Mouse (Mus musculus): Measurements from ENCODE around the gene Lamc1. TPM values are rescaled to one million over a fixed set of nuclear protein-coding genes. Genes with fewer than 3 reads are reported as not detected.

The Lamc1 gene
- polyA plus RNA-seq, 1 experiment, result 22.8 TPM

- H3K4me3 ChIP-seq (ENCODE audit: low read depth, low read length), result no peak overlapping the region
- WGBS, result 83% methylated on average over 9 of the region's 9 CpGs
- peaks cover 8% of the 10 kb centered on the region; the same call in 1 of the 2 replicates for H3K36me3 ChIP-seq (ENCODE audit: control insufficient read depth, insufficient read depth, low read length)
- no peak overlapping the region for H3K27ac ChIP-seq (ENCODE audit: insufficient read depth, low read depth, low read length)
- TF ChIP-seq CTCF (IDR thresholded peaks at IDR 0.05; ENCODE audit: extremely low read depth, insufficient read length, insufficient replicate concordance, low read depth, low read length), result no peak
- TF ChIP-seq POLR2A (IDR thresholded peaks at IDR 0.05; ENCODE audit: low read depth, low read length), result no peak
- H3K4me1 ChIP-seq (ENCODE audit: control insufficient read depth, insufficient read depth, insufficient read length, low read length), result peaks cover 4% of the 10 kb centered on the region; the same call in 1 of the 2 replicates
- H3K27me3 ChIP-seq (ENCODE audit: control insufficient read depth, insufficient read depth, low read length), result no peaks in the 10 kb centered on the region
Observed at GRCm38 (mm10) chr1:153231681-153232080, 100.9 kb downstream of the Lamc1 start.

GRCm38 (mm10) chr1:153227916-153228315 is 104.7 kb downstream of the Lamc1 start:
- no peak for TF ChIP-seq POLR2A (IDR thresholded peaks at IDR 0.05; ENCODE audit: low read depth, low read length)
- no peak for TF ChIP-seq CTCF (IDR thresholded peaks at IDR 0.05; ENCODE audit: extremely low read depth, insufficient read length, insufficient replicate concordance, low read depth, low read length)
- 42% methylated on average over 4 of the region's 4 CpGs for WGBS
- peaks cover 11% of the 10 kb centered on the region; the same call in 1 of the 2 replicates for H3K36me3 ChIP-seq (ENCODE audit: control insufficient read depth, insufficient read depth, low read length)

DNA sequence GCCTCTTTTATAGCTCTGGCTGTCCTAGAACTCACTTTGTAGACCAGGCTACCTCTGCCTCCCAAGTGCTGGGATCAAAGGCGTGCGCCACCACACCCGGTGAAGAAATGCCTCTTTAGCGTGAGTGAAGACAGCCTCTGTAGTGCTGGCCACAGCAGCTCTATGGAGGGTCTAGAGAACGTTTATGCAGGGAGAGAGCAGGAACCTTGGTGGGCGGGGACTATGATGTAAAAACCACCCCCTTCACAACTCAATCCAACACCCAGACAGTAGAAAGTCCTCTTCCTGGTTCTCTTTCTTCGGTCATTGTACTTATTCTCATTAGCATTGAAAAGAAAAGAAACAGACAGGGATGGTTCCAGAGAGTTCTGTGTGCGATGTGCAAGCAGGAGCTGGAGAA is 105.5 kb downstream of the Lamc1 start:
- Histone ChIP-seq H3K27me3 (ENCODE audit: control insufficient read depth, insufficient read depth, low read length) (no peaks in the 10 kb centered on the region), H3K27ac (ENCODE audit: insufficient read depth, low read depth, low read length) (no peak overlapping the region), H3K4me1 (ENCODE audit: control insufficient read depth, insufficient read depth, insufficient read length, low read length) (no peaks in the 10 kb centered on the region), H3K36me3 (ENCODE audit: control insufficient read depth, insufficient read depth, low read length) (peaks cover 11% of the 10 kb centered on the region; the same call in 1 of the 2 replicates), H3K4me3 (ENCODE audit: low read depth, low read length) (no peak overlapping the region)
- no peak for TF ChIP-seq CTCF (IDR thresholded peaks at IDR 0.05; ENCODE audit: extremely low read depth, insufficient read length, insufficient replicate concordance, low read depth, low read length)
- no peak for TF ChIP-seq POLR2A (IDR thresholded peaks at IDR 0.05; ENCODE audit: low read depth, low read length)
- WGBS, result 83% methylated on average over 8 of the region's 8 CpGs

More at GRCm38 (mm10) chr1:153227916-153228315, 104.7 kb downstream of the Lamc1 start:
- Histone ChIP-seq H3K4me3 (ENCODE audit: low read depth, low read length) (no peak overlapping the region), H3K27me3 (ENCODE audit: control insufficient read depth, insufficient read depth, low read length) (no peaks in the 10 kb centered on the region), H3K27ac (ENCODE audit: insufficient read depth, low read depth, low read length) (no peak overlapping the region), H3K4me1 (ENCODE audit: control insufficient read depth, insufficient read depth, insufficient read length, low read length) (no peaks in the 10 kb centered on the region)

DNA sequence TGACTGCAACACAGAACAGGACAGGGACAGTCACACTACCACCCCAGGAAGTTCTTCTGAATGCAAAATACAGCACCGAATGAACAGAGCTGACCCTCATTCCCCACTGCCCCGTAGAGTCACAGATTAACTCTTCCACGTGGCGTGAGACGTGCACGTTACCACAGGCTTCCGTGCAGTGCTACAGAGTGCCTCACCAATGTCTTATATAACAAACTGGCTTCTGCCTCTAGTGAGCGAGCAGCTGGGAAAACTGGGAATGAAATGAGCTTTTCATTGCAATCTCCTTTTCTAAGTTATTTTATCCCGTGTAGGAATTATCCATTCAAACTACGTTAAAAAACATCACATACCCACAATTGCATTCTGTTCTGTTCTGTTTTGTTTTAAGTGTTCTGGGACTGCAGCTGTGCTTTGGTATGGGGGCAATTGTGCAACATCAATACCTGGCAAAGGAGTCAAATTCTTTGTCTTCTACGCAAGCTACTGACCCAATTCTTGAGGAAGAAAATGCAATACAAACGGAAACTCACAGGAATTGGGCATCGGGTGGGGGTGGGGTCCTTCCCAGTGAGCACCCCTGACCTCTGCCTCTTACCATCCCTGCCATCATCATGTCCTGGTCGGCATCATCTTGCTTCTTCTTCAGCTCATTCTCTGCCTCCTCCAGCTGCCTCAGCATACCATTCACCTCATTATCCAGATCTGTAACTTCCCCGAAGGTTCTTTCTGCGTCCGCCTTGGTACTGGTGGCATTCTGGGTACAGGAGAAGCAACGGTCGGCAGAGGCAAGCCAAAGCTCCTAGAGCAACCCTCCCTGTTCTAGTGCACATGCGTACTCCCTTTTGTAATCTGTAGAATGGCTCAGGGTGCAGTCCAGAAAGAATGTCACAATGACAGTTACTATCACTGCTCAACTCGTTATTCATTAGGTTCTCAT is 106.5 kb downstream of the Lamc1 start:
- WGBS, result 86% methylated on average over 21 of the region's 21 CpGs
- H3K4me3 ChIP-seq (ENCODE audit: low read depth, low read length), result no peak overlapping the region
- peaks cover 12% of the 10 kb centered on the region; the same call in 1 of the 2 replicates for H3K36me3 ChIP-seq (ENCODE audit: control insufficient read depth, insufficient read depth, low read length)
- no peaks in the 10 kb centered on the region for H3K4me1 ChIP-seq (ENCODE audit: control insufficient read depth, insufficient read depth, insufficient read length, low read length)
- peak overlapping the region; percentile 59; the same call in 1 of the 2 replicates for H3K27ac ChIP-seq (ENCODE audit: insufficient read depth, low read depth, low read length)
- H3K27me3 ChIP-seq (ENCODE audit: control insufficient read depth, insufficient read depth, low read length), result no peaks in the 10 kb centered on the region
- TF ChIP-seq CTCF (IDR thresholded peaks at IDR 0.05; ENCODE audit: extremely low read depth, insufficient read length, insufficient replicate concordance, low read depth, low read length) (no peak), POLR2A (IDR thresholded peaks at IDR 0.05; ENCODE audit: low read depth, low read length) (no peak)

DNA sequence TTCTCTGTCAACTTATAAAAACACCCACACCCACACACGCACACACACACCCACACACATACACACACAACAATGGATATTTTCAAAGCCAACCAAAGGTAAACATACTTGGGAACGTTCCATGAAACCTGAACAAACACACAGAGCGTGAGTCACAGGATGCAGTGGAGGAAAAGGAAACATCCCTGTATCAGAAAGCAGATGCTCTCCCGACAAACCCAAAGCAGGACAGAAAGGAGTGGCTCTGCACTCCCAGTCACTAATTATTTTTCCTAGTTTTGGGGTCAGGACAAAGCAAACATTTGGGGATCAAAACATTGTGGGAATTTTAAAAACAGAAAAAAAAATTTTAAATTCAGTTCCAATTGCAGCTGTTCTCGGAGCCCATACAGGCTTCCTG is 108.3 kb downstream of the Lamc1 start:
- H3K27ac ChIP-seq (ENCODE audit: insufficient read depth, low read depth, low read length), result 0 out of 2 replicates have a peak overlapping the region, but pooled peaks have one; percentile 3
- 62% methylated on average over 5 of the region's 5 CpGs for WGBS
- no peak overlapping the region for H3K4me3 ChIP-seq (ENCODE audit: low read depth, low read length)
- peaks cover 10% of the 10 kb centered on the region; the same call in 1 of the 2 replicates for H3K36me3 ChIP-seq (ENCODE audit: control insufficient read depth, insufficient read depth, low read length)
- no peak for TF ChIP-seq CTCF (IDR thresholded peaks at IDR 0.05; ENCODE audit: extremely low read depth, insufficient read length, insufficient replicate concordance, low read depth, low read length)
- no peak for TF ChIP-seq POLR2A (IDR thresholded peaks at IDR 0.05; ENCODE audit: low read depth, low read length)
- H3K4me1 ChIP-seq (ENCODE audit: control insufficient read depth, insufficient read depth, insufficient read length, low read length), result no peaks in the 10 kb centered on the region
- no peaks in the 10 kb centered on the region for H3K27me3 ChIP-seq (ENCODE audit: control insufficient read depth, insufficient read depth, low read length)

GRCm38 (mm10) chr1:153219376-153219775 is 113.2 kb downstream of the Lamc1 start:
- TF ChIP-seq POLR2A (IDR thresholded peaks at IDR 0.05; ENCODE audit: low read depth, low read length) (no peak), CTCF (IDR thresholded peaks at IDR 0.05; ENCODE audit: extremely low read depth, insufficient read length, insufficient replicate concordance, low read depth, low read length) (no peak)
- Histone ChIP-seq H3K36me3 (ENCODE audit: control insufficient read depth, insufficient read depth, low read length) (peaks cover 2% of the 10 kb centered on the region; the same call in 1 of the 2 replicates), H3K27ac (ENCODE audit: insufficient read depth, low read depth, low read length) (no peak overlapping the region), H3K4me3 (ENCODE audit: low read depth, low read length) (no peak overlapping the region), H3K4me1 (ENCODE audit: control insufficient read depth, insufficient read depth, insufficient read length, low read length) (no peaks in the 10 kb centered on the region), H3K27me3 (ENCODE audit: control insufficient read depth, insufficient read depth, low read length) (no peaks in the 10 kb centered on the region)
- 66% methylated on average over 9 of the region's 9 CpGs for WGBS

DNA sequence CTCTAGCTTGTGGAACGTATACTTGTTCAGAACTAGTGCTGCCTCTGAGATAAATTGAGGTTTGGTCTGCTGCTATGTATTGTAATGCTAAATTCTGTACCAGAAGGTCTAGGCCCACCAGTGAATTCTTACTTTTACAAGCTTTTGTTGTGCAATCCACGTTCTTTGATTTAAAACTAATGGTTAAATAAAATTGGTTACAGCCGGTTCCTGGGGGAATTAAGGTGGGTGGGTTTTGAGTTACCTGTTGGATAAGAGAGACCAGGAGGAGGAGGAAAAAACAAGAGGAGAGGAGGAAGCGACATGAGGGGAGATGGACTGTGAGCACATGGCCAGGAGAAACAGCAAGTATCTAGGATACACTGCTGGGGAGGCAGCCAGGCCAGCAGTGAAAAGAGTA is 116.1 kb downstream of the Lamc1 start:
- Histone ChIP-seq H3K4me1 (ENCODE audit: control insufficient read depth, insufficient read depth, insufficient read length, low read length) (no peaks in the 10 kb centered on the region), H3K36me3 (ENCODE audit: control insufficient read depth, insufficient read depth, low read length) (peaks cover 2% of the 10 kb centered on the region; the same call in 1 of the 2 replicates), H3K27ac (ENCODE audit: insufficient read depth, low read depth, low read length) (no peak overlapping the region), H3K27me3 (ENCODE audit: control insufficient read depth, insufficient read depth, low read length) (no peaks in the 10 kb centered on the region), H3K4me3 (ENCODE audit: low read depth, low read length) (no peak overlapping the region)
- TF ChIP-seq POLR2A (IDR thresholded peaks at IDR 0.05; ENCODE audit: low read depth, low read length), result no peak
- no peak for TF ChIP-seq CTCF (IDR thresholded peaks at IDR 0.05; ENCODE audit: extremely low read depth, insufficient read length, insufficient replicate concordance, low read depth, low read length)
- WGBS, result 89% methylated on average over 4 of the region's 4 CpGs

All from small intestine, adult 2 months (tissue).